Mouse (Mus musculus) C2C12 (cell line): ENCODE results near the gene Ntrk2.

Source experiments
- CEBPB ChIP-seq: IDR thresholded peaks from one replicate; pipeline ENCODE4 v1.6.1; 2011; ENCODE audit warnings: low read depth, mild to moderate bottlenecking, control low read depth, moderate library complexity
- CTCF ChIP-seq: IDR thresholded peaks from one replicate; pipeline ENCODE4 v1.5.1; 2011; ENCODE audit not compliant: control insufficient read depth, insufficient read depth, insufficient read length
- FOSL1 ChIP-seq: IDR thresholded peaks from one replicate; pipeline ENCODE4 v1.8.0; 2011; ENCODE audit warnings: mild to moderate bottlenecking, low read length; ENCODE audit not compliant: poor library complexity, insufficient read depth, severe bottlenecking
- MAX ChIP-seq: IDR thresholded peaks from one replicate; pipeline ENCODE4 v1.6.1; 2011; ENCODE audit warnings: mild to moderate bottlenecking, control low read depth
- MYOD1 ChIP-seq: IDR thresholded peaks from one replicate; pipeline ENCODE4 v1.6.1; 2011; ENCODE audit warnings: low read depth; ENCODE audit not compliant: control insufficient read depth, insufficient read length
- MYOG ChIP-seq: IDR thresholded peaks from one replicate; pipeline ENCODE4 v1.6.1; 2011; ENCODE audit not compliant: control insufficient read depth, insufficient read length; ENCODE audit errors: extremely low read depth

- TF ChIP-seq FOSL1 (no peak), MYOD1 (no peak), CTCF (no peak), CEBPB (no peak), MAX (no peak), MYOG (no peak)
Observed at GRCm38 (mm10) chr13:59030574-59030973, 224.2 kb downstream of the Ntrk2 start.
